Mouse (Mus musculus) NIH3T3 (cell line): Measurements from ENCODE around the gene Them7.
A peak's percentile ranks its signal among the peaks of the same experiment; 100 is the strongest.

Experiments used
- DNase-seq: peaks from one replicate; pipeline ENCODE4 v3.0.0-alpha.2; 2012; ENCODE audit warnings: low read depth

Them7 gene

DNA sequence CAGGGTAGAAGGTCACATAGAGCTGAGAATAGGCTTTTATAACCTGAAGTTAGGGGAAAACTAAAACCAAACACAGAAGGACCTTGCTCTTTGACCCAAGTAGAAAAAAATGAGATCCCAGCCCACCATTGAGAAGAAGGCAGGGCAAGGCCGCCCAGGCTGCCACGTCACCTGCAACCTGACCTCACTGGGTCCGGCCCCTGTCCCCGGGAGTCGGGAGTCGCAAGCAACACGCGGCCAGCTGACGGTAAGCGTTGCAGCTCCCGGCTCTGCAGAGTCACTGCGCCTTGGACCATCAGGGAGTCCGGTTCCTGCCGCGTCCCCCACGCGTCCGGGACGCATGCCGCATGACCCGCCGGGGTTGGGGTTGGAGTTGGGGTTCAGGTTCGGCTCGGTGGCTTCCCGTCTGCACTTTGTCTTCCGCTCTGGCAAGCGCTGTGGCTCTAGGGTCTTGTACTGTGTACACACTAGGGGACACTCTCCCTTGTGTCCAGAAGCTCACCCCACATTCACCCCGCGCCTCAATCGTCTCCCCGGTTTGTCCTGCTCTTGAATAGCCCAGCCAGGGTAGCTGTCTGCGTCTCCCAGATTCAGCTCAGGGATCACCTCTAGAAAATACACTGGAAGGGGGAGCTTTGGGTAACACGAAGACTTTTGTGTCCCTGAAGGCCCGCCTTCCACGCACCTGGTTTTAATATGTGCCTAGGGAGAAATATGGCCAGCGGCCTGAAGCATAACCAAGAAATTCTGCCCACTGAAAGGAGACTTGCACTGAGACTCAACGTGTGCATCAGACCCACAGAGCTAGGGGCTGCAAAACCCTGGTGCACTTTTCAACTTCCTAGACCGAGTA lies at the start of gene Them7:
Gene Them7, plus strand, starts transcription at position 187 of the 853 bp plus-strand sequence.
- no peak for DNase-seq

DNA sequence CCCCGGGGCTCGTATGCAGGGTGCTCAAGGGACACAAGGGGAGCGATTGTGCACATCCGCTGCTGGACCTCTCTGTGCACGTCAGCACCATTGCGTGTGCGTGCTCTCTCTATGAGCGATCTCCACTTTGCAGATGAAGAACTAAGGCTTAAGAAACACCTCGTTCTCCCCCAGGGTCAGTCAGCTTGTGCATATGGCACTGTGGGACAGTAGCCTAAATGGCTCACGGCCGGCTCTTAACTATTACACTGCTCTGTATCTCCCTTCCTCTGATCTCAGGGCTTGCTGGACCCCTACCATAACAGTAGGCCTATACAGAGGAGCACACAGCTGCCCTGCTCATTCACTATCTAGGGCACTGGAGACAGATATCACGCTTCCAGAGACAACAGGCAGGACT lies 45.2 kb upstream of the Them7 start:
- no peak for DNase-seq

DNA sequence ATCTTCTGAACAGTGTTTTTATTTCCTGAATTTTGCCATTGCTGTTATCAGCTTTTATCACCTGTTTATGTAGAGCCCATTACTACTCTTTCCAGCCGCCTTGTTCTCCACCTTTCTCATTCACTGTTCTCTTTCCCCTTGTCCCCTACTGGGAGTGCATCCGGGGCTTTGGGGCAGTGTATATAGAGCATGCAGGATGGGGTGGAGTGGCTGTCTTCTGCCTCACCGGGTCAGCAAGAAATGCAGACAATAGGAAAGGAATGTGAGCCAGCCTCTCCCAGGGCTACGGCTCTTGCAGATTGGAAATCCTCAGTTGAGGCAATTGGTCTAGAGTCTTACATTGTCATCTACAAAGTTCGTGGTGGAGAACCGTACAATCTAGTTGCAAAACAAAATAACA lies 41.6 kb upstream of the Them7 start:
- DNase-seq = no peak

DNA sequence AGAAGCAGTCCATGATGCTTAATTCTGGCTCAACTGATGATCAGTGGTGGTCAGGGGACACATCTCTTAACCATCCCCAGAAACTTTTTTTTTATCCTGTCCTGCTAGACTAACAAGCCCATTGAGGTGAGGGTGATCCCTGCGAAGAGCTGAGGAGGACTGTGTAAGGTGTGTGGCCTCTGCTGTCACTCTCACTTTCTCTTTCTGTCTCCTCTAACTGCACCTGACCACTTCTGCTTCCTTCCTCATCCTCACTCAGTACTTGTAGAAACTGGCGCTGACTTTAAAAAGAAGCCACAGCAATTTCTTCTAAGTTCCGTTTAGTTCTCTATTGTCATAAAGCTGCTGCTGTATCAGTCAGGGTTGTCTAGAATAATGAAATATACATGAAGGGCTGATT lies 39.0 kb upstream of the Them7 start:
- no peak for DNase-seq

DNA sequence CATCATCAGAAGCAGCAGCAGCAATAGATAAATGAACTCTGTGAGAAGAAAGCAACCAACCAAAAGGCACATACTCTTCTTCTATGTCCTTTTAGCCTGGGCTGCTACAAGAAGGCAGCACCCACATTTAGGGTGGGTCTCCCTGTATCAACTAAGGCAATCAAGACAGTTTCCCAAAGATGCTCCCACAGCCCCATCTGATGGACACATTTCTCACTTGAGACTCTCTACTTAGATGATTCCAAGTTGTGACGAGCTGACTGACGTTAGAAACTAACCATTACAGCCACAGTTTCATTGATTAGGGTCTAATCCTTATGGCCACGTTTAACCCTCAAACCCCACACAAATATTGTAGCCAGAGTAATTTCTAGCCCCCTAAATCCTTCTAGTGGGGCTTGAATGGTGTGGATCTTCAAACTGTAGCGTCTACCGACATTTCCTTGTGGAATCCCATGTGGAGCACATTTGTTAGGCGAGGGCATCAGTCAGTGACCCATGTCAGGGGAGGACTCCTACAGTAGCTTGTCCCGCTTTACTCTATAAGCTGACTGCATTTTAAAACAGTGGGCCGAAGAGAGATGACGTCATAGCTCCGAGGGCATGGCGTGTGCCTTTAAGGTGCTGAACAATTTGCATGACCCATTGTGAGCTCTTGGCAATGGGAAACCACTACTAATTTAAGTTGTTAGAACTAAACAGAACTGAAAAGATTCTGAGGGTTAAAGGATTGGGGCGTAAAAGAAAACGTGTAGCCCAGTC lies 38.2 kb upstream of the Them7 start:
- no peak for DNase-seq

DNA sequence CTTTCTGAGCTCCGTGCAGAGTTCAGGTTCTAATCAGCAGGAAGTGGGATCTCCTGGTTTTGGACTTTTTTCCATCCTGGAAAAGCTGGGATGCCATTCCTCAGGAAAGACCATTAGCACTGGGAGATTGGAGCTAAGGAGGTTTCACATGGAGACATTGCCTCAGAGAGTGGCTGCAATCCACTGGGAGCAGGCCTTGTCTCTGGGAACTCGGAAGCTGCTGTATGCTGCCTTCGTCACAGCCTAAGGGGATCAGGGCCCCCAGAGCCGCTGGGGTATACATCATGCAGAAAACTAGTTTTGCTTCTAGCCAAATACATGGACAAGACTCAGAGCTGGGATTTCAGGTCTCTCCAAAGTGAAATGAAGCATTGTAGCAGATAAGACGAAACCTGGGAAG lies 37.5 kb upstream of the Them7 start:
- no peak for DNase-seq

DNA sequence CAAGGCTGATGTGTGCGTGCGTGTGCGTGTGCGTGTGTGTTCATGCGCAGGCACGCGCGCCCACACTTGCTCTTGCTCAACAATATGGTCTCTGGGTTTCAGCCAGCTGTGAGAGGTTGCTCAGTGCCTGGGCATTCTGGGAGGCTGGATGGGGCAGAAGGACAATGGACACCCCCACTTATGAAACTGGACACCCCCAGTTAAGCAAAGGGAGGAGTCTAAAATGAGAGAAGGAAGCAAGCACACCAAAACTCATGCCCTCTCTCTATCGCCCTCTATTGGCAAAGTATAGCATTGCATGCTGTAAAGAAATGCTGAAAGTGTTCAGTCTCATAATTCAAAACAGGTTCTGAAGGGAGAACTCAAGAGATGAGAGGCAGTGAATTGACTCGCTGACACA lies 35.9 kb upstream of the Them7 start:
- peak; percentile 43 for DNase-seq

DNA sequence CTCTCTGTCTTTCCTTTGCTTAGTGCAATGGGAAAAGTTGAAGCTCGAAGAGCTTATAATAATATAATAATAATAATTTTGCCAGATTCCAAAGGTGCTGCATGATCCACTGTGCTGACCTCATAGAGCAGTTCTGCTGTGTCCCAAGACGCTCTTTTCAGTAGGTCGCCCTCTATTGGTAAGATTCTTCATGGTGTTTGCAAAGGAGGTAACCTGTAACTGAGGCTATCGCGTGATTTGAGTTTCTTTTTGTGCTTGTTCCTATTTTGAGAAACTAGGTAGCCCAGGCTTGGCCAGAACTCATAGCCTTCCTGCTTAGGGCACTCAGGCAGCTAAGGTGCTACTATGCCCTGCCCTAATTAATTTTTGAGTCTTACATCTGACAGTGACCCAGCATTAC lies 34.8 kb upstream of the Them7 start:
- DNase-seq = peak; percentile 49

DNA sequence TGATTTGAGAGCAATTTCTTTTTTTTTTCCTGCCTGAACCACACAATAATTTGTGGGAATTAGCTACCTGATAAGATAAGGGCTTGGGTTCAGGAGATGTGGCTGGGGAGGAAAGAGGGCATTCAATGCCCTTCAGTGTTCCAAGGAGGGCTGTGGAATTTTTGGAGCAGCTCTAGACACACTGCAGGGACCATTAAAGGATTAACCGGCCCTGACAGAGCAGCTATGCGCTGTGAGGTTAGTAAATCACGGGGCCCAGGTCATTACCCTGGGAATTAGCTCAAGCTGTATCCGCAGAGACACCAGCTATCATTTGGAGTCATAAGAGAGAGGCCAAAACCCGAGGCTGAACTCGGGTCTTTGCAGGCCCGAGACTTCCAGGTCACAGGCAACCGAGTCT lies 24.0 kb upstream of the Them7 start:
- no peak for DNase-seq

DNA sequence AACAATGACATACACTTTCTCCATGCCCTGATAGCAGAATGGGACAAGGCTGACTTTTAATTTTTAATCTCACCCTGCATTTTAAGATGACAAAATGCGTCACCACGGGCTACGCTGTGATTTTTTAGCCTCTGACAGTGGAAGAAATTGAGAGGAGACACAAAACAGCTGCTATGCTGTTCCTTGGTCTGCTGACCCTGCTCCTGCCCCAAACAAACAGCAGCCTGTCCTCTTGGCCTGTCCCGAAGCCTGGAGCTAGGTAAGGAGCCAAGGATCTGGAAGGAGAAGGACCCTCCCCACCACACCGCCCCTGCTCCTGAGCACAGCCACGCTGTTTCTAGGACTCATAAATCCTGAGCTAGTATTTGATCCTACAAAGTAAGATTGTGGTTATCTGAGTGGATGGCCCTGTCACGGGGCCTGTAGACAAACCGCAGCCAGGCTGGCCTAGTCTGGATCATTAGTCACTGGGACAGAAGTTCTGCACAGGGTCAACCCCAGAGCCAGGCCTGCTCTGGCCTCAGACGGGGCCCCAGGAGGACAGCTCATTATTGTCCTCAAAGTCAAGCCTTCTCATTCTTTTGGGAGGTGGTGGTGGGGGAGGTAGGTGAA lies 17.5 kb upstream of the Them7 start:
- DNase-seq = no peak

DNA sequence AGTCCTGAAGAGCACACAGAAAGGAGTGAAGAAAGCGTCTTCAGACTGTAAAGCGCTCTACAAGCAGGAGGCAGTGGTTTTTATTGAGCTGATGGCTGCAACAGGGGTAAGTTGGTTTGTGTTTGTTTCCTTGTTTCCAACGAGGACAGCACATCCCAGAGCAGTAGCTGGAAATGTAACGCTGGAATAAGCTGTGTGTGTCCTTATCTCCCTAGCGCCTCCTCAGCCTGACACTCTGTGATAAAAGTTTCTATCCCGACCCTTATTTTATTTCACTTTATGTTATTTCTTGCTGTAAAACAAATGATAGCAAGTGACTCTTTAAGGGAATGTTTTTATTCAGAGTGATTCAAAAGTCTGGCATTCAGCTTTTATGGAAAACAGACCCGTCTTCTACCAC lies 11.3 kb upstream of the Them7 start:
- no peak for DNase-seq

DNA sequence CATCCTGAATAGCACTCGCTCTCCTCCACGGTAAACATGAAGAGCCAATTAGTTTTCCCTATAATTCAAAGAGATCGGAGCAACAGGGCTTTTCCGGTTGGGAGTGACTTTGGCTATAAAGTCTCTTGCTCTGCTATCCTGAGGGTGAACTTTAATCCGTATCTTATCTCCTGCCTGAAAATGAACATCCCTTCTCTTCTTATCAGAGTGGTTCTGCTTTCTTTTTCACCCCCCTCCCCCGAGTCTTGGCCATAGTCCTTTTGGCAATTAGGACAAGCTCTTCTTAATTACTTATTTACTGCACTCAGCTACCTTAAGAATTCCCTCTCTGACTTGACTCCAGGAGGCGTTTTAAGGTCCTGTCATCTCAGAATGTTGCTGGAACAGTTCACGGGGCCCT lies 8.2 kb upstream of the Them7 start:
- DNase-seq = no peak

DNA sequence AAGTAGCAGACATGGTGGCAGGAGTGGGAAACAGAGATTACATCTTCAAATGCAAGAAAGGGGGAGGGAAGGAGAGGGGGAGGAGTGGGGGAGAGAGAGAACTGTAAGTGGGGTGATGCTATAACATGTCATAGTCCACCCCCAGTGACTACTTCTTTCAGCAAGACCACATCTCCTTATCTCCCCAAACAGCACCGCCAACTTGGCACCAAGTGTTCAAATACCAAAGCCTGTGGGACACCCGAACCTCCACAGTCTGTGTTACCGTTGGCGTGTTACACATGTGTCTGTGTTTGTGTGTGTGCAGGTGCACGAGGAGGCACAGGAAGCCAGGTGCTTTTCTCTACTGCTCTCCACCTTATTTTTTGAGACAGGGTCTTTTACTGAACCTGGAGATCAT lies 4.9 kb upstream of the Them7 start:
- no peak for DNase-seq

DNA sequence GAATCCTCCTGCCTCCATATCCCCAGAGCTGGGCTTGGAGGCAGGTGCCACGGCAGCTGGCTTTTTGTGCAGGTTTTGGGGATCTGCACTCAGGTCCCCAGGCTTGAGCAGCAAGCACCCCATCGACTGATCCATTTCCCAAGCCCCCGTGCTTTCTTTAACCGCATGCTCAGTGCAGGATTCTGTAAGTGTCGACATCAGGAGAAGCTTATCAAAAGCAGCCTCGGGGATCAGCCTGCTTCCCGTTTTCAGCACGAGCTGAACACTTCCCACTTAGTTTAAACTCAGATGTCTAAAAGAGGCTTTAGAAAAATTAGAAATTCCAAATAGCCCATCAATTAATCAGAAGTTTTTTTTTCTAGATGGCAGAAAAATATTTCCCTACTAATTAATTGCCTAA lies 4.5 kb upstream of the Them7 start:
- DNase-seq = no peak

DNA sequence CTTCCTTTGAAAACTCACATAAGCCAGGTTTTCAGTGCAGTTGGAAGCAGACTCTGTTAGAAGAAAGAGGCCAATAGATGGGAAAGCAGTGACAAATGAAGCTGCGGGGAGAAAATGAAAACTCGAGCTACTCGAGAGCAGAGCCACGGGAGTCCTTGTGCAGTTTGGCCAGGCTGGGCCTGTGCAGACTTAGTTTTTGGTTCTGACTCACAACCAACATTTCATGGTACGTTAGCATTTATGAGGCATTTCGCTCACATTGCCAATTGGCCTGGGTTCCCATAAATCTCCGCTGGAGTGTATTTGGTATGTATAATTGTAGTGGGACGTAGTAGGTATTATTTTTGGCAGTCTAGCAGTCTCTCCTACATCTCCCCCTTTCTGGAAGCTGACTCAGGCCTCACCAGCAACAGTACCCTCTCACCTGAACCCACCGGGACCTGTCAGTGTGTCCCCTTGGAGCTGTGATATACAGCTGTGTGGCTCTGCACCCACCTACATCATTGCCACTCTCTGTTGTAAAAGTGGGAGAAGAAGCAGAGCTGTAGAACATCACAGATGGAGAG lies 3.3 kb upstream of the Them7 start:
- DNase-seq = peak; percentile 60

DNA sequence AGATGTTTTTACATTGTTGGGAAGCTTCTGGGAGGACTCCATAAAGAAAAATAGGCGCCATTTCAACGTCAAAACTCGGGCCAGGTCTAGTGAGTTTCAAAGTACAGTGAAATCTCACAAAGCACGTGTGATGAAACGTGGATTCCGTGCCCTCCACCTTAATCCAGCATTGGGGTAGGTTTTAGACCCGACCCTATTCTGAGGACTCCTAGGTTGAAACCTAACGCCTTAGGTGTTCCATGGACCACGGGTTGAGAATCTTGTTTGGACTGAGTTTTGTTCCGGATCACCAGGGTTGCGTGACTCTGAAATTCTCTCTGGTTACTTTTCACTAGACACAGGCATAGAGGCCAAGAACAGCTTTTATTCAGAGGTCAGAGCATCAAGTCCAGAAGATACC lies 514 bp upstream of the Them7 start:
- DNase-seq = no peak

DNA sequence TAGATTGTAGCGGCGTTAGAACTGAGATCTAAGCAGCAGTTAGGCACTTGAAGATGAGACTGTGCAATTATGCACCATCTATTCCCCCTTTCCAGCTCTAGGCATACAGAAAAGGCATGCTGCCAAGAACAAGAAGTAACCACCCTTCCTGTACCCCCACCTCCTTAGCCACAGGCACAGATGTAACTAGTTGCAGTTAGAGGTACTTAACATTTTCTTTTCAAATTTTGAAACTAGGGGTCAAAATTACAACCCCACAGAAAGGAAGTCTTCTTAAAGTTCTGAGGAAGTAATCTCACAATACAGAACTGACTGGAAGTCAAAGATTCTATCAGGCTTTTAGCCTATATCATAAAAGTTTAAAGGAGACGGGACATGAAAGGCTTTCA lies 861 bp downstream of the Them7 start:
- DNase-seq = no peak

DNA sequence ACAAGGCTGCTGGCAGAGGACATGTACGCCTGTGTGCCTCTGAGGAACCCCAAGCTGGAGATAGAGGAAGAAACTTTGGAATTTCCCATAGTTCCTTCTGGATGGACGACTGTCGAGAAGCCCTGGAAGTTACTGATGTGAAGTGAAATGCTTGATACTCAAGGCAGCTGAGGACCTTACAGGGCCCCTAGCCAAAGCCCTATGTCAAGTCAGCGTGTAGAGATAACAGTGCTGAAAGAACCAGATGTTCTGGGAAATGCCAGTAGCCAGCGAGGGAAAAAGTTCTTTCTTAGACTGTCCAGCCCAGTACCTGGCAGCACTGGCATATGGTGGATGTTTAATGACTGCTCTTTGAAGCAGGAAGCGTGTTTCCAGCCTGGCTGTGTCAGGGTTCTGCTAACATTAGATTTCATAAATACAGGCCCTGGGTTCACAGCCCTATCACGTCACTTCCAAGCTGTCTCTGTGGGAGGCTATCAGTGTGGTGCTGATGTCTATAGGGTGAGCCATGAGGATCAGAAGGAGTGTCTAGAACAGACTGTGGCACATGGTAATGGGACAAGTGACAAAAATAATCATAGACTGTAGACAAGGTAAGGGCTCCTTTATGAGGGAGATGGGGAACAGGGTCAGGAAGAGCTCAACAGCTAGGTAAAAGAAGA lies 2.3 kb downstream of the Them7 start:
- no peak for DNase-seq

DNA sequence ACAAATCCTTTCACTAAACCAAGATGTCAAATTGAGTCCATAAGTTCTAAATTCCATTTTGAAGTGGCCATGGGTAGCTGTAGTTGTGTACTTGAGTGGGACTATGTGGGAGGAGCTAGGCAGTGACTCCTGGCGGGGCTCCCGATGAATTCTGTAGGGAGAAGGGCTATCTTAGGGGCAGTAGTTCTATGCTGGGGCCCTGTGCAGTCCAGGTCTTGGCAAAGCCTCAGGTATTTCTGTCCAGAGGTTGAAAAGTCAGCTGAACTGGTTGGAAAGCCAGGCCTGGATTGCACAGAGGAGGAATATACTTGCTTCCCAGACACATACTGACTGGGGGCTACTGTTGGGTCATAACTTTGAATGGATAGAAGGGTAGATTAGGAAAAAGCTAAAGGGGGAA lies 4.3 kb downstream of the Them7 start:
- no peak for DNase-seq

DNA sequence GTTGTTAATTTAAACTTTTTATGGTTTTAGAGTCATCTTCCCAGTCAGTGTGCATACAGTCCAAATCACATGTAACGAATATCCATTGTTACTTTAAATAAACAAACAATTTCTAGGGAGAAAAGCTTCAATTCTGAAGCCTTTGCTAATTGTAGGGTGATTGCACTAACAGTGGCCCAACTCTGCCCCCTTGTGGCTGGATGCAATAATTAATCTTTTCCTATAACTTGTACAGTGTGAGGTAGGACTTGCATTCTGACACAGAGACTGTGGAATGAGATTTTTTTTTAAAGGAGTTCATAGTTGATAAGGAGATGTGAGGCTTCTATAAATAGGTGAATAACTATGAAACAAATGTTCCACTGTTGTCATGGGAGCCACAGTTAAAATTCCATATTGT lies 6.2 kb downstream of the Them7 start:
- DNase-seq = peak; percentile 82

DNA sequence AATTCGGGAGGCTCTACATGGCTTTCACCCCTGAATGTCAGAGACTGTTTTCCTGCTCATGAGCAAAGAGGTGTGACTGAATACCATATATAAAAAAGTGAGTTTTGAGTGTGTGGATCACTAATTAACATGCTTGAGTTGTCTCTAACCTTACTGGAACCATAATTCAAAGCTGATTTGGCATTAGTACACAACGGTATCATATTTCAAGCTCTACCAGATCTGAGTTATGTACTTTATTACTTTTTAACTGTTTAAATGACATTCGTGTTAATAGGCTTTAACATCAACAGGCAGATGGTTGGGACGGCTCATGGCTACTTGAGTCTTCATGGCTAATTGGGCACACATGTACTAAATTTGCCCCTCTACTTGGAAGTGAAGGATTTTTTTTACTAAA lies 8.3 kb downstream of the Them7 start:
- DNase-seq = no peak

DNA sequence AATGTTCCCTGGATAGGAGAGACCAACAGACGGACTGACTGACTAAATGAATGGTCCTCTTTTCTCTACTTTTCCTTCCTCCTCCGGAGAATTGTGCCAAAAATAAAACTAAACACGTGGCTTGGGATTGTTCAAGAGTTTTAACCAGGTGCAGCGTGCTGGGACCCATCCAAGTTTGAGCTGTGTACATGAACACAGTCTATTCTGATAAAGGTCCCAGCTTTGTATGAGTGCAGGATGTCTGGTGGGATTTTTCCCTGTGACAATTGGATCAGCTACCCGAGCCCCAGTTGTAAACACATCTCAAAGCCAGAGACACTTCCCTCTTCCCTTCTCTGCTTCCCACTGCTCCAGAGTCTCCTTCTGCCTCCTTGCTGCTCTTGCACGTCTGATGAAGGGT lies 10.2 kb downstream of the Them7 start:
- no peak for DNase-seq
